Mouse (Mus musculus) limb, embryonic 13.5 days (tissue): ENCODE results near the gene F11. TPM values are rescaled to one million over a fixed set of nuclear protein-coding genes. Genes with fewer than 3 reads are reported as not detected.
A peak's percentile ranks its signal among the peaks of the same experiment; 100 is the strongest.

Experiments
- ATAC-seq: fragments of 200-750 bp; cut with Nextera tagmentation; 2 replicates; pipeline ENCODE4 v1.8.0; 2017; ENCODE audit warnings: low read depth, moderate number of reproducible peaks, moderate TSS enrichment; ENCODE audit not compliant: low FRiP score
- H3K27ac ChIP-seq: fragments of 300-500 bp; sonication (generic); 2 replicates; pipeline ENCODE4 v1.5.1; 2015; ENCODE audit warnings: inconsistent platforms, mild to moderate bottlenecking, moderate library complexity
- H3K27me3 ChIP-seq: fragments of 300-500 bp; sonication (generic); 2 replicates; pipeline ENCODE4 v1.6.1; 2015; ENCODE audit warnings: mild to moderate bottlenecking, inconsistent platforms
- H3K36me3 ChIP-seq: fragments of 300-500 bp; sonication (generic); 2 replicates; pipeline ENCODE4 v1.6.1; 2015; ENCODE audit warnings: inconsistent platforms, mild to moderate bottlenecking, moderate library complexity
- H3K4me1 ChIP-seq: fragments of 300-500 bp; sonication (generic); 2 replicates; pipeline ENCODE4 v1.6.1; 2015; ENCODE audit warnings: inconsistent platforms
- H3K4me2 ChIP-seq: fragments of 300-500 bp; sonication (generic); replicated peaks from 2 replicates; pipeline ENCODE4 v1.6.1; 2015; ENCODE audit warnings: inconsistent platforms, mild to moderate bottlenecking, moderate library complexity
- H3K4me3 ChIP-seq: fragments of 300-500 bp; sonication (generic); 2 replicates; pipeline ENCODE4 v1.5.1; 2015; ENCODE audit warnings: moderate library complexity, mild to moderate bottlenecking, inconsistent platforms
- H3K9ac ChIP-seq: fragments of 300-500 bp; sonication (generic); 2 replicates; pipeline ENCODE4 v1.6.1; 2015; ENCODE audit warnings: mild to moderate bottlenecking, inconsistent platforms
- H3K9me3 ChIP-seq: fragments of 300-500 bp; sonication (generic); 2 replicates; pipeline ENCODE4 v1.6.1; 2016; ENCODE audit warnings: inconsistent platforms
- WGBS: fragments of 180-500 bp; shearing (Covaris S2); methylation state at CpG from one replicate; pipeline ENCODE4 v1.1.7; 2015; 5-methylcytosine and 5-hydroxymethylcytosine counted together
- polyA plus RNA-seq: library from polyadenylated mRNA; unstranded; fragments of >200 nt; fragmentation: Nextera tagmentation; extraction: Ambion mirVana; gene quantifications from 2 replicates; pipeline ENCODE4 v1.2.1, GENCODE M21; 2015

The F11 gene
- polyA plus RNA-seq, 1 experiment from 2014 or later, result not detected

DNA sequence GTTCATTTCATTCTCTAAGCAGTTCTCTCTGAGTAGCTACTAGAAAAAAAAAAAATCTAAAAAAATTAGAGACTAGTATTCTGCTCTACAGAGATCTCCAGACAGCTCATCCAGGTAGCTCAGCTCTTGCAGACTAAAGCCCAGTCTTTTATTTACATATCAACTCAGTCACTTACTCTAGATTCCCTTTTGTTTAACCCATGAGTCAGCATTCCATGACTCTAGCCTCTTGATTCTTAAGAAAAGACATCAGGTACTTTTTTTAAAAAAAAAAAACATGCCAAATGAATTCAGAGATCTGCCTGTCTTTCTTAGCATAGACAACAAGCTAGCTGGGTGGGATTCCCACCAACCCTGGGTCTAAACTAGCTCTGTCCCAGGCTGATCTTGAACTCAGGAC, 6.7 kb upstream of the F11 start:
- Histone ChIP-seq H3K9me3 (no peaks in the 10 kb centered on the region), H3K36me3 (no peaks in the 10 kb centered on the region), H3K4me3 (no peak overlapping the region), H3K4me2 (no peak overlapping the region), H3K9ac (no peak overlapping the region), H3K4me1 (no peaks in the 10 kb centered on the region), H3K27me3 (no peaks in the 10 kb centered on the region), H3K27ac (no peak overlapping the region)
- no peak for ATAC-seq

DNA sequence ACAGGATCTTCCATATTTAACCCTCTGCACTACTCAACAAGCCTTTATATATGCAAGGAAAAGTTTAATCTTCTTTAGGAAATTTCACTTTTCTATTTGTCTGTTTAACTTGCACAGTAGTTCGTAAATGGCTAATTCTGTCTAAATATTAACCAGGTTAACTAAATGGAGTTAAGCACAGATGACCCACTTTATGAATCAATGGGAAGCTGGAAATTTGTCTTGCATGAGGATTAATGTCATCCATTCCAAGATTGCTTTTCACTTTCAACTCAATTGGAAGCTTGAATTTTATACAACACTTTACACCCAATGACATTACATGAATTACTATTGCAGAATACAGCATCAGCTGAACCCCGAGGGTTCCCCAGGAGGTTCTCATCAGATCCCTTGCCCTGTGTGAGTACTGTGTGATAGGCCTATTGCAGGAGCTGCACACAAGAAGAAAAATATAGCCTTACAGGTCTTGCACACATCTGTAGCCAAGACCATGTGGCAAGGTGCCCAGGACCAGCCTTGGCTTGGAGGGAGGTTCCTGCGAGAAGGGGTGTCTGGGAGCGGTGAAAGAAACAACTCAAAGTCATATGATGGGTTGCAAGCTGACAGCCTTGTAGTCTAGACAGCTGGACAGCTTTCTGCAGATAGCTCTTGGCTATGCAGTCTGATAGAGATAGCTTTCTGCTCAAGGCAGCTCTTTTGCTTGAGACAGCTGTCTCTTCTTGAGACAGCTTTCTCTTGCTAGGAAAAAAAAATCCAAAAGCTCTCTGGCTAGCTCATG, 6.0 kb upstream of the F11 start:
- Histone ChIP-seq H3K4me1 (no peaks in the 10 kb centered on the region), H3K4me2 (no peak overlapping the region), H3K36me3 (no peaks in the 10 kb centered on the region), H3K9me3 (no peaks in the 10 kb centered on the region), H3K27ac (no peak overlapping the region), H3K4me3 (no peak overlapping the region), H3K27me3 (no peaks in the 10 kb centered on the region), H3K9ac (no peak overlapping the region)
- WGBS, result 81% methylated on average over 4 of the region's 4 CpGs
- ATAC-seq, result 0 out of 2 replicates have a peak, but pooled peaks have one; percentile 44

DNA sequence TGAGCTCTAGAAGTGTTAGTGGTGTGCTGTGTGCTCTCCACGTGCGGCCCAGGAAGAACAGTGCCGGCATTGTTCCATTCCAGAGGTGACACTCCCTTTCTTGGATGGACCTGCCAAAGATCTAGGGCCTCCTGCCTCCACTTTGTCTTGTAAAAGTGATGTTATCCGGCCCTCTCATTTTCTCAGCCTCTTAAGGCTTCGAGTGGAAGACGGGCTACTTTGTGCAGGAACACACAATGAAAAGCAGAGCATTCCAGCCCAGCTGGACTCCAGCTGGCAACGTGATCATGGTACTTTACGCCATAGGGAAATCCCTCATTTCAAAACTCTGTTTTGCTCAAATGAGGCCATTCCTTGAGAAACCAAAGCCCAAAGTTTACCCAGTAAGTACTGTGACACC, 5.2 kb upstream of the F11 start:
- H3K36me3 ChIP-seq, result no peaks in the 10 kb centered on the region

DNA sequence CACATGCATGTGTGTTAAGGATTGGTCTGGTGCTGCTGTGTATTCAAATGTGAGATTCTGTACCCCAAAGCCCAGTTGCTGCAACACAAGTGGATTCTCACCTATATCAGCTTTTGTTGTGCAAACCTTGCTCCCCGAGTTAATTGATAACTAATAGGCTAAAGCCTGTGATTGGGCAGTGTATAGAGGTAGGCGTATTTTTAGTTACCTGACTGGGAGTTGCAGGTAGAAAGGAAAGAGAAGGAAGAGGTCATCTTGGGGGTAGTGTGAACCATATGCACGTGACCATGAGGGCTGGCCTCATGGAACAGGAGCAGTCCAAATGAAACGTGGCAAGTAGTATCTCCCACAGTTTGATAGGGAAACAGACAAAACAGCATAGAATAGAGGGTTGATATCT, 3.1 kb upstream of the F11 start:
- WGBS, result 86% methylated on average over 4 of the region's 4 CpGs
- H3K27me3 ChIP-seq, result no peaks in the 10 kb centered on the region
- ATAC-seq, result no peak
- no peak overlapping the region for H3K27ac ChIP-seq
- no peaks in the 10 kb centered on the region for H3K4me1 ChIP-seq
- no peaks in the 10 kb centered on the region for H3K9me3 ChIP-seq
- no peaks in the 10 kb centered on the region for H3K36me3 ChIP-seq
- H3K4me2 ChIP-seq, result no peak overlapping the region
- H3K9ac ChIP-seq, result no peak overlapping the region
- H3K4me3 ChIP-seq, result no peak overlapping the region

More for the DNA sequence above, 5.2 kb upstream of the F11 start:
- Histone ChIP-seq H3K9ac (no peak overlapping the region), H3K4me2 (no peak overlapping the region), H3K9me3 (no peaks in the 10 kb centered on the region), H3K4me3 (no peak overlapping the region), H3K27me3 (no peaks in the 10 kb centered on the region), H3K4me1 (no peaks in the 10 kb centered on the region), H3K27ac (no peak overlapping the region)
- 61% methylated on average over 8 of the region's 8 CpGs for WGBS
- no peak for ATAC-seq

DNA sequence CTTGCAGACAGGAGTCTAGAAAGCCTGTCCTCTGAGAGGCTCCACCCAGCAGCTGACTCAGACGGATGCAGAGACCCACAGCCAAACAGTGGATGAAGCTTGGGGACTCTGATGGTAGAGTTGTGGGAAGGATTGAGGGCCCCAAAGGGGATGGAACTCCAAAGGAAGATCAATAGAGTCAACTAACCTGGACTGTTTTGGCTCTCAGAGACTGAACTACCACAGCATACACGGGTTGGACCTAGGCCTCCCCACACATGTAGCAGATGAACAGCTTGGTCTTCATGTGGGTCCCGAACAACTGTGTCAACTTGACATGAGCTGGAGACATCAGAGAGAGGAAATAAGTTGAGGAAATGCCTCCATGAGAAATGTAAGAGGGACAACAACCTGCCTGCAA, 1.0 kb upstream of the F11 start:
- Histone ChIP-seq H3K4me3 (no peak overlapping the region), H3K27ac (no peak overlapping the region), H3K4me2 (no peak overlapping the region), H3K4me1 (no peaks in the 10 kb centered on the region), H3K36me3 (no peaks in the 10 kb centered on the region), H3K9ac (no peak overlapping the region), H3K27me3 (no peaks in the 10 kb centered on the region), H3K9me3 (0 out of 2 replicates have a peak, but pooled peaks cover 3% of the 10 kb centered on the region)
- ATAC-seq, result no peak
- 82% methylated on average over 3 of the region's 3 CpGs for WGBS

DNA sequence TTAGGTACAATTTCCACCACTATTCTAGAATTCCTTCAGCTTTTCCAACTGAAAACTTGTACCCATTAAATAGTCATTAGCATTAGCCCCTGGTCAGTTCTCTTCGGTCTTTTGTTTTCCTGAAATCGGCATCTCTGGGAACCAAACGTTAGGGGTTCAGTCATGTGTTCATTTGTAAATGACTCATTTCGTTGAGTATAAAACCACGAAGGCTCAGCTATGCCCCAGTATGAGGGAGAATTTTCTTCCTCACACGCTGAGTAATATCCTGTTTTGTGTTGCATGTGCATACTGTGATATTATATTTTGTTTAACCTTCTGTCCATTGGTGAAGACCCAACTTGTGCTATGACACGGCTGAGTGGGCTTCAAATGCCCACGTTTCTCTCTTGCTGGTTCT, 3.4 kb downstream of the F11 start:
- H3K9me3 ChIP-seq, result 0 out of 2 replicates have a peak, but pooled peaks cover 3% of the 10 kb centered on the region
- no peak overlapping the region for H3K27ac ChIP-seq
- H3K36me3 ChIP-seq, result no peaks in the 10 kb centered on the region
- no peak for ATAC-seq
- no peak overlapping the region for H3K9ac ChIP-seq
- WGBS, result 86% methylated on average over 8 of the region's 8 CpGs
- no peaks in the 10 kb centered on the region for H3K4me1 ChIP-seq
- 0 out of 2 replicates have a peak, but pooled peaks cover 2% of the 10 kb centered on the region for H3K27me3 ChIP-seq
- no peak overlapping the region for H3K4me2 ChIP-seq
- H3K4me3 ChIP-seq, result no peak overlapping the region

DNA sequence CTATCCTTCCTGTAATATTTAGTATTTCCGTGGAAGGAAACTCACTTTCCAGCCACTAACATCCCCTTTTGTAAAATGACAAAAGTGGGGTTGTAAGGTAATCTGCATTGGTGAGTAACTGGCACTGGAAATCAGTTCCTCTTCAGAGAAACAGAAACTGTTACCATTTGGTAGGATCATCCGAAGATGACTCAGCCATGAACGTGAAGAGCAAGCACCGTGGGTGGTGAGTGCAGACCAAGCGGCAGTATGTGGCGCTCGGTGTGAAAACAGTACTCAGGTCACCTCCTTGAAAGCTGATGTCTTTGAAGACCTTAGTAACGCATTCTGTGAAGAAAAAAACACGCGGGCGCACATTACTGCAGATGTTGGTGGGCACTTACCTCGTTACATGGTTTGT, 6.8 kb downstream of the F11 start:
- Histone ChIP-seq H3K36me3 (no peaks in the 10 kb centered on the region), H3K27me3 (0 out of 2 replicates have a peak, but pooled peaks cover 2% of the 10 kb centered on the region), H3K9ac (no peak overlapping the region), H3K4me1 (no peaks in the 10 kb centered on the region), H3K4me3 (no peak overlapping the region), H3K27ac (no peak overlapping the region), H3K9me3 (0 out of 2 replicates have a peak, but pooled peaks cover 3% of the 10 kb centered on the region), H3K4me2 (no peak overlapping the region)
- ATAC-seq, result no peak
- 63% methylated on average over 12 of the region's 12 CpGs for WGBS

DNA sequence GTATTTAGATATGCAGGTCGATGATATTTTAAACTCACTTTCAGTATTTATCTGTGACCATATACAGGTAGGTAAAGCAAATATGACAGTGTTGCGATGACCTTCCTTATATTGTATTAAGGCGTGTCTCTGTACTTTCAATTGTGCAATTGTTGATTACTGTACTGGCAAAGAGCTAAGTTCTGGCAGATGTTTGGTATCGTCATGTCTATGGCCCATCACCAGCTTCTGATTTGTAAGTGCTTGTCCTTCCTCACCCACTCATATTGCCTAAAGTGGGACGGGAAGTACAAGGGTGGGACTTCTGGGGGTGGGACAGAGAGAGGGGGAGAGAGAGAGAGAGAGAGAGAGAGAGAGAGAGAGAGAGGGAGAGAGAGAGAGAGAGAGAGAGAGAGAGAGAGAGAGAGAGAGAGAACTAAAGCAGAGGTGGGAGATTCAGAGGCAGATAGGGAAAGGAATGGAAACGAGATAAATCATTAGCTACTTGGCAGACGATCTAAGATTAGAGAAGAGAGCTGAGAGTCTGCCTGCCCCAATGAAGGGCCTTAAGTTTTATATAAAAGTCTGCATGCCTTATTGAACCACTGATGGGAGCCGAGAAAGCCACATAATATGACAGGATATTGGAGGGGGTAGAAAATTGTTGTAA, 7.5 kb downstream of the F11 start:
- 84% methylated on average over 8 of the region's 8 CpGs for WGBS
- Histone ChIP-seq H3K4me1 (no peaks in the 10 kb centered on the region), H3K9ac (no peak overlapping the region), H3K27ac (no peak overlapping the region), H3K27me3 (0 out of 2 replicates have a peak, but pooled peaks cover 2% of the 10 kb centered on the region), H3K36me3 (no peaks in the 10 kb centered on the region), H3K4me2 (no peak overlapping the region), H3K9me3 (0 out of 2 replicates have a peak, but pooled peaks cover 3% of the 10 kb centered on the region), H3K4me3 (no peak overlapping the region)
- no peak for ATAC-seq

DNA sequence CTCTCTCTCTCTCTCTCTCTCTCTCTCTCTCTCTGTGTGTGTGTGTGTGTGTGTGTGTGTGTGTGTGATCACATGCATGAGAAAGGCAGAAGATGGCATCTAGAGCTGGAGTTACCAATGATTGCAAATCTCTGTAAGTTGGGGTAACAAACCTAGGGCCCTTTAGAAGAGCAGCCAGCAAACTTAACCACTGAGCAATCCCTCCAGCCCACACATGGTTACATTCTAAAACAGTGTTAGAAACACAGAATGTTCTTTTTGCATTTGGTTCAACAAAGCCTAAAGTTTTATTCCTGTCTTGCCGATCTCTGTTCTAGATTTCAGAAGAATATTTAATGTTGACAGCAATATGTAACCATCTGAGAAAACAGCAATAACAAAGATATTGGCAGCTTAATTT, 8.2 kb downstream of the F11 start:
- no peak for ATAC-seq
- H3K4me2 ChIP-seq, result no peak overlapping the region
- H3K4me1 ChIP-seq, result no peaks in the 10 kb centered on the region
- no peaks in the 10 kb centered on the region for H3K36me3 ChIP-seq
- H3K9ac ChIP-seq, result no peak overlapping the region
- no peak overlapping the region for H3K27ac ChIP-seq
- 94% methylated on average over 1 of the region's 1 CpGs for WGBS
- H3K4me3 ChIP-seq, result no peak overlapping the region
- H3K27me3 ChIP-seq, result 0 out of 2 replicates have a peak, but pooled peaks cover 2% of the 10 kb centered on the region
- no peaks in the 10 kb centered on the region for H3K9me3 ChIP-seq

DNA sequence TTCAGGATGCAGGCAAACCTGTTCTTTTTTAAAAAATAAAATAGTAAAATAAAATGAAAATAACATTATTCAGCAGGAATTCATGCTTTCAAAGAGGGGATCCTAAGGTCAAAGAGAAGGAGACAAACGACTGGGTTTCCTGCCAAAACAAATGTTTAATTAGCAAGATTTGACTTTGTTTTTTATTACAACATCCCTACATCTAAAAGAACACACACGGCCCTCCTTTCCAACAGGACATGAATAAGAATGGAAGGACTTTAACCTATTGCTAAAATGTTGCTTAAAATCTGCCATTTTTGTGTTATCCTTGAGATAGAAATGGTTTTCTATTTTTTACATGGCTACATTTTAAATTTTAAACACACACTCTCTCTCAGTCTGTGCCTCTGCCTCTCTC, 8.7 kb downstream of the F11 start:
- Histone ChIP-seq H3K27ac (no peak overlapping the region), H3K4me3 (no peak overlapping the region), H3K4me2 (no peak overlapping the region), H3K36me3 (no peaks in the 10 kb centered on the region), H3K27me3 (0 out of 2 replicates have a peak, but pooled peaks cover 2% of the 10 kb centered on the region), H3K9ac (no peak overlapping the region), H3K4me1 (no peaks in the 10 kb centered on the region), H3K9me3 (no peaks in the 10 kb centered on the region)
- WGBS, result 39% methylated on average over 2 of the region's 2 CpGs
- ATAC-seq, result no peak

DNA sequence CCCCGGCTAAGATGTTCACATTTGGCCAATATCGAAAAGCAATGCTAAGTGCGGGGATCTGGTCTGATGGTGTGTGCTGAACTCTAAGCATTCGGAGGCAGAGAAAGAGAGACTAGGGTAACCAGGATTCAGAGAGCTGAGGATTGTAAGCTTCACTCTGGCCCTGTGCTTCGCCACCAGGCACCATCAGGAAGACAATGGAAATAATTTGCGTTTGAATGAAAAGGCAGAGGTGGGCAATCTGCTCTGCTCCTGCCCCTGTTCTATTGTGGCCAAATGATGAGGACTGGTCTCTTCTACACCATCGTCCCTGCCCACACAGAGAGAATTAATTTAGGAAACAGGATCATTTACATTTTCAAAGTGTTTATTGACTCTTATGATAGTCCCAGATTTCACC, 15.5 kb downstream of the F11 start:
- H3K4me2 ChIP-seq, result no peak overlapping the region
- H3K9me3 ChIP-seq, result no peaks in the 10 kb centered on the region
- no peaks in the 10 kb centered on the region for H3K27me3 ChIP-seq
- no peak overlapping the region for H3K27ac ChIP-seq
- no peak for ATAC-seq
- no peaks in the 10 kb centered on the region for H3K4me1 ChIP-seq
- 53% methylated on average over 7 of the region's 7 CpGs for WGBS
- H3K9ac ChIP-seq, result no peak overlapping the region
- H3K36me3 ChIP-seq, result no peaks in the 10 kb centered on the region
- no peak overlapping the region for H3K4me3 ChIP-seq

DNA sequence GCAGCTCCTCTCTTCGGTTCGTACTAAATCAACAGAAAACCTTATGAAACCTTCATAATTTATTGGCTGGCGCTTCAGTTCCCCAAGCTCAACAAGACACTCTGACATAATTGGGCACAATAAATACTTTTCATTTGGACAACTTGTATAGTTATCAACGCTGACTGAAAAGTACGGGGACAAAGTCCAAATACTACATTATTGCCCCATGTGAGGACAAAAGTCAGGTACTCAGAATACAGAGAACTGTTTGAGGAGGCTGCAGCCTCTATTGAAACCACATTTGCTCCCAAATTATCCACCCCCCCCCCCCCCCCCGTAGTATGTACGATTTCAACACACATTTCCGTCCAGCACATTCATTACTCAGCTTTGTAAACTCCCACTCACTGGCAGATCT, 22.5 kb downstream of the F11 start:
- no peak overlapping the region for H3K4me3 ChIP-seq
- no peaks in the 10 kb centered on the region for H3K9me3 ChIP-seq
- no peak overlapping the region for H3K9ac ChIP-seq
- ATAC-seq, result no peak
- H3K4me1 ChIP-seq, result peaks cover 4% of the 10 kb centered on the region
- H3K36me3 ChIP-seq, result no peaks in the 10 kb centered on the region
- H3K27ac ChIP-seq, result no peak overlapping the region
- H3K4me2 ChIP-seq, result no peak overlapping the region
- H3K27me3 ChIP-seq, result no peaks in the 10 kb centered on the region
- 74% methylated on average over 8 of the region's 8 CpGs for WGBS
